Mouse (Mus musculus): ENCODE results near the gene Lrg1. TPM values are rescaled to one million over a fixed set of nuclear protein-coding genes. Genes with fewer than 3 reads are reported as not detected.
A peak's percentile ranks its signal among the peaks of the same experiment; 100 is the strongest.

Gene Lrg1
- polyA plus RNA-seq, 1 experiment: 3.7 TPM

GRCm38 (mm10) chr17:56162231-56162774 is 40.5 kb upstream of the Lrg1 start, which contains the start of gene Tnfaip8l1:
TSS of gene Tnfaip8l1 (plus strand) at chr17:56162477.
- H3K27ac ChIP-seq (ENCODE audit: control insufficient read depth, insufficient read depth, low read depth, low read length): no peak within 1 kb of the TSS
- H3K27me3 ChIP-seq (ENCODE audit: control insufficient read depth, insufficient read depth, low read length): no peaks in the 10 kb centered on the region
- no peaks in the 10 kb centered on the region for H3K36me3 ChIP-seq (ENCODE audit: control insufficient read depth, insufficient read depth, low read length)
- TF ChIP-seq CTCF (IDR thresholded peaks at IDR 0.05; ENCODE audit: control insufficient read depth, insufficient read depth, insufficient replicate concordance, low read depth, low read length) (no peak), POLR2A (IDR thresholded peaks at IDR 0.05; ENCODE audit: control insufficient read depth, low read depth, low read length) (no peak)
- peak within 1 kb of the TSS; percentile 49 for H3K4me3 ChIP-seq (ENCODE audit: control insufficient read depth, low read depth, low read length)
- peaks cover 11% of the 10 kb centered on the region for H3K4me1 ChIP-seq (ENCODE audit: control insufficient read depth, insufficient read depth, low read length)

- Histone ChIP-seq H3K27me3 (ENCODE audit: control insufficient read depth, insufficient read depth, low read length) (no peaks in the 10 kb centered on the region), H3K4me3 (ENCODE audit: control insufficient read depth, low read depth, low read length) (no peak overlapping the region), H3K36me3 (ENCODE audit: control insufficient read depth, insufficient read depth, low read length) (no peaks in the 10 kb centered on the region), H3K27ac (ENCODE audit: control insufficient read depth, insufficient read depth, low read depth, low read length) (no peak overlapping the region), H3K4me1 (ENCODE audit: control insufficient read depth, insufficient read depth, low read length) (peaks cover 11% of the 10 kb centered on the region)
- TF ChIP-seq POLR2A (IDR thresholded peaks at IDR 0.05; ENCODE audit: control insufficient read depth, low read depth, low read length) (no peak), CTCF (IDR thresholded peaks at IDR 0.05; ENCODE audit: control insufficient read depth, insufficient read depth, insufficient replicate concordance, low read depth, low read length) (peak; percentile 65; the same call in 1 of the 2 replicates)
Observed at GRCm38 (mm10) chr17:56159729-56160128, 37.9 kb upstream of the Lrg1 start.

DNA sequence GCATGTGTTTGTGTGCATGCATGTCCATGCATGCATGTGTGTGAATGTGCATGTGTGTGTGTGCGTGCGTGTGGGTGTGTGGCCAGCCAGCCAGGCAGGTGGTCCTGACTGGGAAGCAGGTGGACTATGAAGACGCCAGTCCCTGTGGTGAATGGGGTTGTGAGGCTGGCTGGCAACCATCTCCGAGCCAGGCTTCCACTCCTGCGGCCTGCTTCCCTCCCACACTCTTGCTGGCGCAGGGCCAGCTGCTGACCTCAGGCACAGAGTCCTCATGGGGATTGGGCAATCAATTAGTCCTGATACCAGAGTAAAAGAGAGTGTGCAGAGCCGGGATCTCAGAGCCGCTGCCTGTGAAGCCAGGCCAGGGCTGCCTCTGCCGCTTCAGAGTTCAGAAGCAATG is 31.8 kb upstream of the Lrg1 start:
- Histone ChIP-seq H3K36me3 (ENCODE audit: control insufficient read depth, insufficient read depth, low read length) (no peaks in the 10 kb centered on the region), H3K4me3 (ENCODE audit: control insufficient read depth, low read depth, low read length) (no peak overlapping the region), H3K4me1 (ENCODE audit: control insufficient read depth, insufficient read depth, low read length) (peaks cover 4% of the 10 kb centered on the region), H3K27ac (ENCODE audit: control insufficient read depth, insufficient read depth, low read depth, low read length) (no peak overlapping the region), H3K27me3 (ENCODE audit: control insufficient read depth, insufficient read depth, low read length) (no peaks in the 10 kb centered on the region)
- TF ChIP-seq CTCF (IDR thresholded peaks at IDR 0.05; ENCODE audit: control insufficient read depth, insufficient read depth, insufficient replicate concordance, low read depth, low read length) (no peak), POLR2A (IDR thresholded peaks at IDR 0.05; ENCODE audit: control insufficient read depth, low read depth, low read length) (no peak)

DNA sequence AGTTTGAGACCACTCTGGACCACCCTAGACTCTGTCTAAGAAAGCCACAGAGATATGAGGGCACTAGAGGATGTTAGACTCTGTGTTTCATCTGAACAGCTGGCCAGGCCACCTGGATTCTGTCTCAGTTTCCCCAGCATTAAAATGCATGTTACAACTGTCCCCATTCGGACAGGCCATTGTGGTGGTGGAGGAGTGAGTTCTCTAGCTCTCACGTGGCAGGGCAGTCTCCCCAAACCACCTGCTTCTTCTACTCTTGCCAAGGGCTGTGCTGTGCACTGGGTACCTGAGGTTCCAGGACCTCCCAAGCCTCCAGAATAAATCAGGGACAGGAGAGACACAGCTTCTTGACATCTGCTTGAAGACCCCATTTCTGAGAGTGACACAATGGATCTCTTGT is 28.1 kb upstream of the Lrg1 start:
- peaks cover 4% of the 10 kb centered on the region for H3K4me1 ChIP-seq (ENCODE audit: control insufficient read depth, insufficient read depth, low read length)
- TF ChIP-seq CTCF (IDR thresholded peaks at IDR 0.05; ENCODE audit: control insufficient read depth, insufficient read depth, insufficient replicate concordance, low read depth, low read length) (no peak), POLR2A (IDR thresholded peaks at IDR 0.05; ENCODE audit: control insufficient read depth, low read depth, low read length) (no peak)
- H3K36me3 ChIP-seq (ENCODE audit: control insufficient read depth, insufficient read depth, low read length): no peaks in the 10 kb centered on the region
- no peaks in the 10 kb centered on the region for H3K27me3 ChIP-seq (ENCODE audit: control insufficient read depth, insufficient read depth, low read length)
- H3K27ac ChIP-seq (ENCODE audit: control insufficient read depth, insufficient read depth, low read depth, low read length): no peak overlapping the region
- H3K4me3 ChIP-seq (ENCODE audit: control insufficient read depth, low read depth, low read length): no peak overlapping the region

DNA sequence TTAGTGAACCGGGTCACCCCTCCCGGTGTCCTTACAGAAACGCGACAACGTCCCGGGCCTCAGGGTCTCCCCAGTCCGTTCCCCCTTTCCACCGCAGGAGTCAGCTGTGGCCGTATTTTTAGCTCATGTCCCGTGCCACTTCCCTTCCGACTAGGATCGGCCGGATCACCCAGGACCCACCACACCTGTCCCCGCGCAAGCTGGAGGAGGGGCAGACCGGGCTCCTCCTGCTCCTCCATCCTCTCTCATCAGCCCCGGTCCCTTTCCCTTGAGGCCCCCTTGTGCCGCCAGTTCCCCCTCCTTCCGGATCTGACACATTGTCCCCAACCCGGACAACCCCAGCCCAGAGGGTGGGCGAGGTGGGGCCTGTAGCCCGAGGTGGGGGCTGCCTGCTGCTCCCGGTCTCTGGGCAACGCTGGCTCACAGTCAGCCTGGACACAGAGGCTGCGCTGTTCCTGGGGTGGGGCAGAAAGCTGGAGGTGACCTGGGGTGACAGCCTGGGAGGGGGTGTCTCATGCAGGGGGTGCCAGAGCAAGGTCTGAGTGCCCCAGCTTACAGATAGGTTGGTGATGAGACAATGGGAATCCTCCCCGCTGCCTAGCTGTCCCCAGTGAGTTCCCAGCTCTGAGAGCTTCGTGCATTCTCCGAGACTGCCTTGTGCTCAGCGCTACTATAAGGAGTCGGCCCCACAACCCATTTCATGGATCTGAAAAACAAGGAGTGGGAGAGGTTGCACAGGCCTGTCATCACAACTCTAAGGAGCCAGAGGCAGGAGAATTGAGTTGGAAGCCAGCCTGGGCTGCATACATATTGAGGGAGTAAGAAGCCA is 27.2 kb upstream of the Lrg1 start:
- Histone ChIP-seq H3K4me1 (ENCODE audit: control insufficient read depth, insufficient read depth, low read length) (peaks cover 4% of the 10 kb centered on the region), H3K27ac (ENCODE audit: control insufficient read depth, insufficient read depth, low read depth, low read length) (no peak overlapping the region), H3K36me3 (ENCODE audit: control insufficient read depth, insufficient read depth, low read length) (no peaks in the 10 kb centered on the region), H3K4me3 (ENCODE audit: control insufficient read depth, low read depth, low read length) (peak overlapping the region; percentile 8; the same call in 1 of the 2 replicates), H3K27me3 (ENCODE audit: control insufficient read depth, insufficient read depth, low read length) (no peaks in the 10 kb centered on the region)
- TF ChIP-seq CTCF (IDR thresholded peaks at IDR 0.05; ENCODE audit: control insufficient read depth, insufficient read depth, insufficient replicate concordance, low read depth, low read length): no peak

GRCm38 (mm10) chr17:56148280-56148679 is 26.5 kb upstream of the Lrg1 start:
- TF ChIP-seq POLR2A (IDR thresholded peaks at IDR 0.05; ENCODE audit: control insufficient read depth, low read depth, low read length) (no peak), CTCF (IDR thresholded peaks at IDR 0.05; ENCODE audit: control insufficient read depth, insufficient read depth, insufficient replicate concordance, low read depth, low read length) (no peak)

DNA sequence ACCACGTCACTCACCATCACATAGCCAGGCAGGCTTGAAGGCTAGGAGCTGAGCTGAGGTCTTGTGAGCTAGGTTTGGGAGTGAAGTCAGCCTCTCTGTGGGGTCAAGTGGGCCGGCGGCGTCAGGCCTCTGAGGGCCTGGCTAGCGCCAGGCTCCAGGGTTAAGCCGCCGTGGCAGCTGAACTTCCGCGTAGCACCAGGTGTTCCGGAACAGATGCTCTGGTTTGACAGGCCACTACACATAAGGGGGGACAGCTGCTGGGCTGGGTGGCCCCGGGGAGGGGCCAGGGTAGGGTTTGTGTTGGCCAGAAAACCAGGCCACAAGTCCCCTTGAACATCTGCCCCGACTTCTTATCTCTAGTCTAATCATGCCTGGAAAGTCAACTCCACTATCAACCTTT is 25.6 kb upstream of the Lrg1 start:
- Histone ChIP-seq H3K27ac (ENCODE audit: control insufficient read depth, insufficient read depth, low read depth, low read length) (no peak overlapping the region), H3K36me3 (ENCODE audit: control insufficient read depth, insufficient read depth, low read length) (no peaks in the 10 kb centered on the region), H3K4me1 (ENCODE audit: control insufficient read depth, insufficient read depth, low read length) (peaks cover 4% of the 10 kb centered on the region), H3K27me3 (ENCODE audit: control insufficient read depth, insufficient read depth, low read length) (no peaks in the 10 kb centered on the region), H3K4me3 (ENCODE audit: control insufficient read depth, low read depth, low read length) (no peak overlapping the region)
- no peak for TF ChIP-seq POLR2A (IDR thresholded peaks at IDR 0.05; ENCODE audit: control insufficient read depth, low read depth, low read length)
- no peak for TF ChIP-seq CTCF (IDR thresholded peaks at IDR 0.05; ENCODE audit: control insufficient read depth, insufficient read depth, insufficient replicate concordance, low read depth, low read length)

More at GRCm38 (mm10) chr17:56148280-56148679, 26.5 kb upstream of the Lrg1 start:
- no peaks in the 10 kb centered on the region for H3K36me3 ChIP-seq (ENCODE audit: control insufficient read depth, insufficient read depth, low read length)
- peaks cover 4% of the 10 kb centered on the region for H3K4me1 ChIP-seq (ENCODE audit: control insufficient read depth, insufficient read depth, low read length)
- H3K27me3 ChIP-seq (ENCODE audit: control insufficient read depth, insufficient read depth, low read length): no peaks in the 10 kb centered on the region
- H3K27ac ChIP-seq (ENCODE audit: control insufficient read depth, insufficient read depth, low read depth, low read length): no peak overlapping the region
- H3K4me3 ChIP-seq (ENCODE audit: control insufficient read depth, low read depth, low read length): no peak overlapping the region

Measured in testis, adult 2 months (tissue).